Mouse (Mus musculus): ENCODE results near the gene Sorbs2. TPM values are rescaled to one million over a fixed set of nuclear protein-coding genes. Genes with fewer than 3 reads are reported as not detected.

Sorbs2 gene
- 33.0 and 41.6 TPM in 2 replicates for polyA plus RNA-seq (2012; rRNA removed)

DNA sequence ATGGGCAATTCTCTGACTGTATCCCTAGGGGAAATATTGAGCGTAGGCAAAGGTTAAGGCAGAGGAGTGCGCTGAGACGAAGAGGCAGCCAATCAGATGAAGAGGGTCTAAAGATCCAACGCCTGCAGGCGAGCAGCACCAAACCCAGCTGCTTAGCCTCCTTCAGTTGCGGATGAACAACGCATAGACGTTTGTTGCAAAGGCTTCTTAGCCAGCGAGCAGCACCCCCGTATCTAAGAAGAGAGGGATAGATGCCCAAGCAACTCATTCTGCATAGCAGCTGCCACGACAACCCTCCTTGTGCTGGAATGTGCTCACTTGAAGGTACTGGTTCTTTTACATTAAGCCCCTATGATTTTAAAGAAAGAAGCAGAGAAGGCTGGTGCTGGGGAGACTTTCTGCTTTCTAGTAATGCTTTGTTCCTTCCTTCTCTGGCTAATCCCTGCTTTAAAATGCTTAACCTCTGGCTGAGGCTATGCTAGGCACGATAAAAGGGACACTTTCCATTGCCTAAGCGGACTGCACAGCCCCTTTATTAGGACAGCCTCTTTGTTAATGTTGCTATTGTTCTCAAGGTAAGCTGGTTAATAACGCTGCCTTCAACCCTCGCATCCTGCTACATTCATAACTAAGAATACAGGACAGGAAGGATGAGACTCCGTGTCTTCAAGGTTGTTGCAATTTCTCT, at the start of gene Sorbs2:
Sorbs2 (plus strand) TSS at position 155 of the 688 bp plus-strand sequence.

Other genes with a start within 250 kb of the Sorbs2 start
- 0.11 and 0.24 TPM in 2 replicates for gene F11, start 245.8 kb upstream of the Sorbs2 start, polyA plus RNA-seq (2012; rRNA removed)
- 0.04 and 0.06 TPM in 2 replicates for gene Klkb1, start 212.9 kb upstream of the Sorbs2 start, polyA plus RNA-seq (2012; rRNA removed)
- gene Gm45753, start 199.3 kb upstream of the Sorbs2 start, polyA plus RNA-seq (2012; rRNA removed), result not detected in 2 replicates
- 1.1 and 1.2 TPM in 2 replicates for gene Cyp4v3, start 174.6 kb upstream of the Sorbs2 start, polyA plus RNA-seq (2012; rRNA removed)
- gene Fam149a, start 125.5 kb upstream of the Sorbs2 start, polyA plus RNA-seq (2012; rRNA removed), result 5.8 and 7.7 TPM in 2 replicates
- 0.30 and 0.98 TPM in 2 replicates for gene Tlr3, start 96.7 kb upstream of the Sorbs2 start, polyA plus RNA-seq (2012; rRNA removed)

Data from central nervous system, embryonic 11.5 days (tissue).